Mouse (Mus musculus) olfactory bulb, adult 2 months (tissue): ENCODE measurements at regions not wholly inside any gene's neighbourhood (a gene's known extent, or its start where the extent isn't known, plus 50 kb on each side); places are given as distances from the start of the nearest gene placed in this dataset.

Source experiments
- H3K27ac ChIP-seq: fragments of 200-500 bp; 2 replicates; pipeline ENCODE4 v1.5.1; 2012; ENCODE audit warnings: low read depth, low read length; ENCODE audit not compliant: insufficient read depth
- H3K4me1 ChIP-seq: fragments of 200-500 bp; 2 replicates; pipeline ENCODE4 v1.6.1; 2012; ENCODE audit warnings: low read length; ENCODE audit not compliant: control insufficient read depth, insufficient read depth
- H3K4me3 ChIP-seq: fragments of 200-500 bp; 2 replicates; pipeline ENCODE4 v1.5.1; 2012; ENCODE audit warnings: mild to moderate bottlenecking, low read depth, low read length, moderate library complexity; ENCODE audit not compliant: insufficient read depth
- CTCF ChIP-seq: fragments of 200-500 bp; IDR thresholded peaks from 2 replicates; pipeline ENCODE4 v1.5.1; 2012; ENCODE audit warnings: low read depth, mild to moderate bottlenecking, low read length, moderate library complexity; ENCODE audit not compliant: insufficient read depth
- POLR2A ChIP-seq: fragments of 200-500 bp; IDR thresholded peaks from 2 replicates; pipeline ENCODE4 v1.6.1; 2012; ENCODE audit warnings: mild to moderate bottlenecking, low read depth, low read length, moderate library complexity; ENCODE audit not compliant: insufficient read depth
- WGBS: fragments of 180-500 bp; shearing (Covaris S2); methylation state at CpG from one replicate; pipeline ENCODE4 v1.1.7; 2018; 5-methylcytosine and 5-hydroxymethylcytosine counted together

- H3K4me3 ChIP-seq, result no peak overlapping the region
- H3K4me1 ChIP-seq, result peaks cover 3% of the 10 kb centered on the region; the same call in 1 of the 2 replicates
- TF ChIP-seq POLR2A (no peak), CTCF (no peak)
- no peak overlapping the region for H3K27ac ChIP-seq
- WGBS, result 91% methylated on average over 4 of the region's 4 CpGs
Measured at GRCm38 (mm10) chr9:60962086-60962485, 167.7 kb downstream of the Uaca start.

- Histone ChIP-seq H3K4me3 (no peak overlapping the region), H3K4me1 (peaks cover 3% of the 10 kb centered on the region), H3K27ac (no peak overlapping the region)
- TF ChIP-seq CTCF, result no peak
- TF ChIP-seq POLR2A, result no peak
- 100% methylated on average over 1 of the region's 1 CpGs for WGBS
Measured at GRCm38 (mm10) chr9:60965641-60966040, 171.3 kb downstream of the Uaca start.

GRCm38 (mm10) chr9:60968281-60969031 lies 174.1 kb downstream of the Uaca start:
- TF ChIP-seq POLR2A (no peak), CTCF (no peak)
- H3K4me3 ChIP-seq, result no peak overlapping the region
- WGBS, result 53% methylated on average over 4 of the region's 4 CpGs
- peaks cover 3% of the 10 kb centered on the region for H3K4me1 ChIP-seq
- no peak overlapping the region for H3K27ac ChIP-seq

GRCm38 (mm10) chr9:60972201-60972910 lies 178.0 kb downstream of the Uaca start:
- 75% methylated on average over 9 of the region's 9 CpGs for WGBS
- H3K27ac ChIP-seq, result no peak overlapping the region
- H3K4me1 ChIP-seq, result peaks cover 3% of the 10 kb centered on the region
- H3K4me3 ChIP-seq, result no peak overlapping the region
- TF ChIP-seq CTCF (no peak), POLR2A (no peak)

GRCm38 (mm10) chr9:60974546-60974945 lies 180.2 kb downstream of the Uaca start:
- Histone ChIP-seq H3K4me3 (no peak overlapping the region), H3K4me1 (no peaks in the 10 kb centered on the region), H3K27ac (no peak overlapping the region)
- TF ChIP-seq CTCF (no peak), POLR2A (no peak)
- 89% methylated on average over 1 of the region's 1 CpGs for WGBS

- WGBS, result 81% methylated on average over 13 of the region's 13 CpGs
- no peak overlapping the region for H3K4me3 ChIP-seq
- H3K4me1 ChIP-seq, result 0 out of 2 replicates have a peak, but pooled peaks cover 4% of the 10 kb centered on the region
- TF ChIP-seq POLR2A (no peak), CTCF (no peak)
- H3K27ac ChIP-seq, result no peak overlapping the region
Measured at GRCm38 (mm10) chr9:60982383-60983085, 188.2 kb downstream of the Uaca start.

GRCm38 (mm10) chr9:60983246-60983645 lies 188.9 kb downstream of the Uaca start:
- Histone ChIP-seq H3K27ac (no peak overlapping the region), H3K4me3 (no peak overlapping the region), H3K4me1 (0 out of 2 replicates have a peak, but pooled peaks cover 6% of the 10 kb centered on the region)
- WGBS, result 85% methylated on average over 5 of the region's 5 CpGs
- no peak for TF ChIP-seq CTCF
- no peak for TF ChIP-seq POLR2A

GRCm38 (mm10) chr9:60988113-60988512 lies 193.8 kb downstream of the Uaca start:
- 70% methylated on average over 4 of the region's 4 CpGs for WGBS
- peaks cover 16% of the 10 kb centered on the region for H3K4me1 ChIP-seq
- H3K27ac ChIP-seq, result no peak overlapping the region
- no peak overlapping the region for H3K4me3 ChIP-seq
- no peak for TF ChIP-seq POLR2A
- TF ChIP-seq CTCF, result no peak
